ENCODE assay signal across 9 mouse cellular contexts in genomic region chr4:155710521-155711252, GRCm38 (mm10). TPM values are rescaled to one million over a fixed set of nuclear protein-coding genes. Genes with fewer than 3 reads are reported as not detected.
DNase-seq lines count a peak whose midpoint lies in the region; ATAC-seq and TF ChIP-seq lines count a peak whose summit lies in the region.
"Had no signal": no experiment of that assay in that cellular context is flagged by ENCODE, and none has a peak within 500 bp of the region (broad histone marks: within the 10 kb centered on the region; RNA-seq: fewer than 3 reads in every experiment).

No protein-coding gene starts in this region.

- DNase-seq in cerebellum, adult 11 months: peak; percentile 62
- DNase-seq in cerebellum, postnatal 4 days (ENCODE audit: low spot score in 2 of 2): no peak
- no peak for DNase-seq in liver
- DNase-seq in midbrain, postnatal 0 days (ENCODE audit: low spot score): peak; percentile 24
- DNase-seq in embryo, embryonic 9.5 days (ENCODE audit: extremely low spot score): no peak
- DNase-seq in layer of hippocampus, postnatal 14 days (ENCODE audit: low spot score in 2 of 2): no peak
- DNase-seq: thymus, postnatal 25 days had no signal

- no peaks in the 10 kb centered on the region for H3K27me3 ChIP-seq in liver, embryonic 12.5 days (replicated peaks)
- no peaks in the 10 kb centered on the region for H3K27me3 ChIP-seq in heart, embryonic 12.5 days (replicated peaks)
- H3K27me3 ChIP-seq in midbrain, postnatal 0 days (ENCODE audit: insufficient read depth, low read length): no peaks in the 10 kb centered on the region

- no peak for TF ChIP-seq CTCF in midbrain, postnatal 0 days (IDR thresholded peaks at IDR 0.05)

- no peak for ATAC-seq in liver, embryonic 12.5 days
- no peak for ATAC-seq in heart, embryonic 12.5 days (ENCODE audit: insufficient number of reproducible peaks, low FRiP score)
- ATAC-seq in midbrain, postnatal 0 days (ENCODE audit: low FRiP score): no peak

- 0 out of 2 replicates have a peak overlapping the region, but pooled peaks have one; percentile 2 for H3K27ac ChIP-seq in liver, embryonic 12.5 days
- 0 out of 2 replicates have a peak overlapping the region, but pooled peaks have one; percentile 3 for H3K27ac ChIP-seq in heart, embryonic 12.5 days (ENCODE audit: poor library complexity, severe bottlenecking)
- H3K27ac ChIP-seq in midbrain, postnatal 0 days (ENCODE audit: low read depth, low read length): 0 out of 2 replicates have a peak overlapping the region, but pooled peaks have one; percentile 6

- no peak overlapping the region for H3K4me2 ChIP-seq in liver, embryonic 12.5 days
- H3K4me2 ChIP-seq in heart, embryonic 12.5 days: no peak overlapping the region
- H3K4me2 ChIP-seq in midbrain, postnatal 0 days (ENCODE audit: low read depth, low read length, poor library complexity, severe bottlenecking): no peak overlapping the region

- no peaks in the 10 kb centered on the region for H3K9me3 ChIP-seq in liver, embryonic 12.5 days (replicated peaks)
- no peaks in the 10 kb centered on the region for H3K9me3 ChIP-seq in heart, embryonic 12.5 days (replicated peaks)
- H3K9me3 ChIP-seq in midbrain, postnatal 0 days (ENCODE audit: low read length): no peaks in the 10 kb centered on the region

- peaks cover 33% of the 10 kb centered on the region for H3K36me3 ChIP-seq in liver, embryonic 12.5 days
- peaks cover 18% of the 10 kb centered on the region for H3K36me3 ChIP-seq in heart, embryonic 12.5 days
- peaks cover under 1% of the 10 kb centered on the region; the same call in 1 of the 2 replicates for H3K36me3 ChIP-seq in midbrain, postnatal 0 days (ENCODE audit: insufficient read depth, low read length)

- WGBS in liver, embryonic 12.5 days (ENCODE audit: insufficient replicate concordance): 50% methylated on average over 6 of the region's 6 CpGs
- WGBS in heart, embryonic 12.5 days: 63% methylated on average over 6 of the region's 6 CpGs
- WGBS in midbrain, postnatal 0 days: 48% methylated on average over 6 of the region's 6 CpGs

- no peak overlapping the region for H3K9ac ChIP-seq in liver, embryonic 12.5 days
- no peak overlapping the region for H3K9ac ChIP-seq in heart, embryonic 12.5 days
- H3K9ac ChIP-seq in midbrain, postnatal 0 days (replicated peaks; ENCODE audit: low read length, poor library complexity, severe bottlenecking): no peak overlapping the region

- no peak overlapping the region for H3K4me3 ChIP-seq in liver, embryonic 12.5 days
- H3K4me3 ChIP-seq in heart, embryonic 12.5 days: no peak overlapping the region
- no peak overlapping the region for H3K4me3 ChIP-seq in midbrain, postnatal 0 days (ENCODE audit: low read depth, low read length)

- H3K4me1 ChIP-seq in liver, embryonic 12.5 days: peaks cover 54% of the 10 kb centered on the region
- peaks cover 29% of the 10 kb centered on the region for H3K4me1 ChIP-seq in heart, embryonic 12.5 days (replicated peaks)
- H3K4me1 ChIP-seq in midbrain, postnatal 0 days (ENCODE audit: insufficient read depth, low read length): peaks cover 3% of the 10 kb centered on the region; the same call in 1 of the 2 replicates

RNA-seq across cellular contexts. Expression of gene Ssu72, which starts 6.1 kb away (rescaled TPM):
- 80.8 and 91.2 TPM in 2 replicates for polyA plus RNA-seq in liver, embryonic 12.5 days (2016; fragmentation: Nextera tagmentation; extraction: Ambion mirVana)
- 111 and 116 TPM in 2 replicates for polyA plus RNA-seq in heart, embryonic 12.5 days (2016; fragmentation: Nextera tagmentation; extraction: Ambion mirVana)
- total RNA-seq in midbrain, postnatal 0 days (2014; rRNA removed): 84.1 and 90.7 TPM in 2 replicates
- polyA plus RNA-seq in midbrain, postnatal 0 days (2015; fragmentation: Nextera tagmentation; extraction: Ambion mirVana): 152 and 153 TPM in 2 replicates
- total RNA-seq in layer of hippocampus, postnatal 14 days (2021): 10 to 100 TPM; 65.7 to 79.1 TPM

RNA-seq across cellular contexts. Expression of gene Fndc10, which starts 16.5 kb away (rescaled TPM):
- polyA plus RNA-seq in liver, embryonic 12.5 days (2016; fragmentation: Nextera tagmentation; extraction: Ambion mirVana): 1.9 and 2.0 TPM in 2 replicates
- polyA plus RNA-seq in heart, embryonic 12.5 days (2016; fragmentation: Nextera tagmentation; extraction: Ambion mirVana): 5.2 and 5.5 TPM in 2 replicates
- 43.8 and 46.4 TPM in 2 replicates for total RNA-seq in midbrain, postnatal 0 days (2014; rRNA removed)
- polyA plus RNA-seq in midbrain, postnatal 0 days (2015; fragmentation: Nextera tagmentation; extraction: Ambion mirVana): 24.3 and 27.4 TPM in 2 replicates
- 10 to 100 TPM; 22.5 to 26.4 TPM for total RNA-seq in layer of hippocampus, postnatal 14 days (2021)

RNA-seq across cellular contexts. Expression of gene Tmem240, which starts 23.9 kb away (rescaled TPM):
- 0.17 and 0.24 TPM in 2 replicates for polyA plus RNA-seq in liver, embryonic 12.5 days (2016; fragmentation: Nextera tagmentation; extraction: Ambion mirVana)
- polyA plus RNA-seq in heart, embryonic 12.5 days (2016; fragmentation: Nextera tagmentation; extraction: Ambion mirVana): 0.63 and 0.67 TPM in 2 replicates
- 51.0 and 78.0 TPM in 2 replicates for total RNA-seq in midbrain, postnatal 0 days (2014; rRNA removed)
- 34.9 and 37.9 TPM in 2 replicates for polyA plus RNA-seq in midbrain, postnatal 0 days (2015; fragmentation: Nextera tagmentation; extraction: Ambion mirVana)
- total RNA-seq in layer of hippocampus, postnatal 14 days (2021): 10 to 100 TPM; 41.6 to 45.7 TPM

RNA-seq across cellular contexts. Expression of gene Mib2, which starts 41.7 kb away (rescaled TPM):
- 7.2 and 7.4 TPM in 2 replicates for polyA plus RNA-seq in liver, embryonic 12.5 days (2016; fragmentation: Nextera tagmentation; extraction: Ambion mirVana)
- 21.7 and 22.4 TPM in 2 replicates for polyA plus RNA-seq in heart, embryonic 12.5 days (2016; fragmentation: Nextera tagmentation; extraction: Ambion mirVana)
- 115 and 118 TPM in 2 replicates for total RNA-seq in midbrain, postnatal 0 days (2014; rRNA removed)
- 49.3 and 49.5 TPM in 2 replicates for polyA plus RNA-seq in midbrain, postnatal 0 days (2015; fragmentation: Nextera tagmentation; extraction: Ambion mirVana)
- total RNA-seq in layer of hippocampus, postnatal 14 days (2021): 10 to 100 TPM; 86.7 to 87.7 TPM

RNA-seq across cellular contexts. Expression of gene Atad3a, which starts 50.2 kb away (rescaled TPM):
- polyA plus RNA-seq in liver, embryonic 12.5 days (2016; fragmentation: Nextera tagmentation; extraction: Ambion mirVana): 101 and 110 TPM in 2 replicates
- polyA plus RNA-seq in heart, embryonic 12.5 days (2016; fragmentation: Nextera tagmentation; extraction: Ambion mirVana): 102 and 104 TPM in 2 replicates
- 52.6 and 69.1 TPM in 2 replicates for total RNA-seq in midbrain, postnatal 0 days (2014; rRNA removed)
- 65.9 and 69.9 TPM in 2 replicates for polyA plus RNA-seq in midbrain, postnatal 0 days (2015; fragmentation: Nextera tagmentation; extraction: Ambion mirVana)
- total RNA-seq in layer of hippocampus, postnatal 14 days (2021): 10 to 100 TPM; 52.5 to 59.7 TPM

Comparison
In these comparisons a context has a peak if more than half of its experiments do, and no peak if none do; other contexts are left out.
1. DNase-seq: peak in cerebellum, adult 11 months (single experiment) and midbrain, postnatal 0 days (single experiment); none in cerebellum, postnatal 4 days (0 of 2), liver (single experiment), embryo, embryonic 9.5 days (single experiment) and layer of hippocampus, postnatal 14 days (0 of 2).
2. RNA of gene Tmem240, which starts 23.9 kb away (polyA plus RNA-seq): 34.9 to 37.9 TPM in midbrain, postnatal 0 days; 0.63 to 0.67 TPM in heart, embryonic 12.5 days and 0.17 to 0.24 TPM in liver, embryonic 12.5 days; every median in the first group is over 10 times any median in the second.
3. Peak in every context shown above with its lines, with median percentiles within 50 percentile points of each other: H3K27ac ChIP-seq.